Mouse (Mus musculus) limb, embryonic 11.5 days (tissue): ENCODE measurements around the gene Afmid. TPM values are rescaled to one million over a fixed set of nuclear protein-coding genes. Genes with fewer than 3 reads are reported as not detected.
"Not testable (repeated sequence)": the region's sequence is repeated elsewhere in the genome, so short reads cannot be mapped to it uniquely, and the experiment has no call there.

ENCODE experiments used
- ATAC-seq: fragments of 200-750 bp; cut with Nextera tagmentation; 2 replicates; pipeline ENCODE4 v1.8.0; 2017; ENCODE audit warnings: low read depth; ENCODE audit not compliant: insufficient number of reproducible peaks, low FRiP score, low TSS enrichment
- DNase-seq: peaks from one replicate; pipeline ENCODE4 v3.0.0-alpha.2; 2015; ENCODE audit warnings: low spot score
- H3K27ac ChIP-seq: fragments of 300-500 bp; sonication (generic); replicated peaks from 2 replicates; pipeline ENCODE4 v1.5.1; 2014; ENCODE audit warnings: low read depth, mild to moderate bottlenecking, low read length
- H3K27me3 ChIP-seq: fragments of 300-500 bp; sonication (generic); 2 replicates; pipeline ENCODE4 v1.6.1; 2014; ENCODE audit warnings: mild to moderate bottlenecking, low read length, mixed read lengths; ENCODE audit not compliant: control insufficient read depth, insufficient read depth
- H3K36me3 ChIP-seq: fragments of 300-500 bp; sonication (generic); 2 replicates; pipeline ENCODE4 v1.6.1; 2014; ENCODE audit warnings: mild to moderate bottlenecking, low read length, moderate library complexity, mixed read lengths; ENCODE audit not compliant: control insufficient read depth, insufficient read depth
- H3K4me1 ChIP-seq: fragments of 300-500 bp; sonication (generic); 2 replicates; pipeline ENCODE4 v1.6.1; 2014; ENCODE audit warnings: low read length, mixed read lengths; ENCODE audit not compliant: control insufficient read depth, insufficient read depth
- H3K4me2 ChIP-seq: fragments of 300-500 bp; sonication (generic); 2 replicates; pipeline ENCODE4 v1.6.1; 2014; ENCODE audit warnings: low read depth, mild to moderate bottlenecking, moderate library complexity; ENCODE audit not compliant: severe bottlenecking
- H3K4me3 ChIP-seq: fragments of 300-500 bp; sonication (generic); 2 replicates; pipeline ENCODE4 v1.5.1; 2014; ENCODE audit warnings: low read depth, low read length
- H3K9ac ChIP-seq: fragments of 300-500 bp; sonication (generic); 2 replicates; pipeline ENCODE4 v1.6.1; 2014; ENCODE audit warnings: mild to moderate bottlenecking, low read length
- H3K9me3 ChIP-seq: fragments of 300-500 bp; sonication (generic); 2 replicates; pipeline ENCODE4 v1.6.1; 2016; ENCODE audit warnings: low read length; ENCODE audit not compliant: control insufficient read depth
- WGBS: fragments of 180-500 bp; shearing (Covaris S2); extraction: QIAGEN DNeasy Blood & Tissue Kit; methylation state at CpG from one replicate; pipeline ENCODE4 v1.1.7; 2014; 5-methylcytosine and 5-hydroxymethylcytosine counted together
- polyA plus RNA-seq: library from polyadenylated mRNA; unstranded; fragments of >200 nt; fragmentation: Nextera tagmentation; extraction: Ambion mirVana; gene quantifications from 2 replicates; pipeline ENCODE4 v1.2.1, GENCODE M21; 2014

Afmid gene
- polyA plus RNA-seq, 1 experiment from 2014 or later, result 3.2 TPM

DNA sequence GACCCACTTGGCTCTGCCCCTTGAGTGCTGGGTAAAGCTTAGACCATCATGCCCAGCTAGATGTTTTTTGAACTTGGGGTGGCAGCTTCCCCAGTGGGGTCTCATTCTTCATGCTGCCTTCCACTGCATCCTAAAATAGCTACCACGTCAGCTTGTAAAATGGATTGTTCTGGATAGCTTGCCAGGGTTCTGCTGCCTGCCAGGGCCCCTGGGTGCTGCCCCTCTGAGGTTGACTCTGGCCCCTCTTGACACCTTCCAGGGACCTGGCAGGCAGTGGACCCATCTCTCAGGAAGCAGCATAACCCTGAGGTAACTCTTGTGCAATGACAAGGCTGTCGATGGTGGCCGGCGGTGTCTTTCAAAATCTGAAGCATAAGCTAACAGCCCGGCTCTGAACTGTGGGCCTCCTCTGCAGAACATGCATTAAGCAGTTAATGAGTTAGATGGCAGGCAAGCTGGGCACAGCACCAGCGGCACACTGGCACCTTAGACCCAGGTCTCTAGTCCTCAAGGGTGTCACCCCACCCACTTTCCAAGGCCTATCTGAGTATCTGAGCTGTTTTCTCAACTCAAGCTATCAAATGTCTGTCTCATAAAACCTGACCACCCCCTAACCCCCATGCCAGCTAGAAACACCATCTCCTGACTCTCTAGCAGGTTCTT, 10.9 kb upstream of the Afmid start:
- no peak overlapping the region for H3K4me3 ChIP-seq
- WGBS, result 97% methylated on average over 6 of the region's 6 CpGs
- peaks cover 10% of the 10 kb centered on the region for H3K4me1 ChIP-seq
- no peaks in the 10 kb centered on the region for H3K9me3 ChIP-seq
- H3K9ac ChIP-seq, result no peak overlapping the region
- H3K27me3 ChIP-seq, result no peaks in the 10 kb centered on the region
- no peak overlapping the region for H3K27ac ChIP-seq
- ATAC-seq, result no peak
- H3K4me2 ChIP-seq, result no peak overlapping the region
- peaks cover 34% of the 10 kb centered on the region for H3K36me3 ChIP-seq
- DNase-seq, result no peak

- H3K27ac ChIP-seq, H3K4me2 ChIP-seq, H3K9me3 ChIP-seq, H3K27me3 ChIP-seq, DNase-seq, H3K9ac ChIP-seq, H3K4me3 ChIP-seq, H3K4me1 ChIP-seq, ATAC-seq: not testable (repeated sequence)
- peaks cover 37% of the 10 kb centered on the region for H3K36me3 ChIP-seq
- WGBS, result 88% methylated on average over 9 of the region's 9 CpGs
Observed at GRCm38 (mm10) chr11:117815850-117816249, 9.9 kb upstream of the Afmid start.

- Histone ChIP-seq H3K36me3 (peaks cover 43% of the 10 kb centered on the region), H3K27me3 (no peaks in the 10 kb centered on the region), H3K9me3 (no peaks in the 10 kb centered on the region), H3K4me2 (no peak overlapping the region), H3K9ac (no peak overlapping the region), H3K4me1 (no peaks in the 10 kb centered on the region), H3K27ac (no peak overlapping the region), H3K4me3 (no peak overlapping the region)
- WGBS, result 89% methylated on average over 12 of the region's 13 CpGs
- ATAC-seq (no peak), DNase-seq (no peak)
Observed at GRCm38 (mm10) chr11:117816389-117816996, 9.2 kb upstream of the Afmid start.

GRCm38 (mm10) chr11:117819095-117819494, 6.6 kb upstream of the Afmid start:
- DNase-seq (no peak), ATAC-seq (no peak)
- Histone ChIP-seq H3K4me2 (no peak overlapping the region), H3K27ac (no peak overlapping the region), H3K27me3 (no peaks in the 10 kb centered on the region), H3K9ac (no peak overlapping the region), H3K4me3 (no peak overlapping the region), H3K4me1 (peaks cover 5% of the 10 kb centered on the region), H3K9me3 (no peaks in the 10 kb centered on the region), H3K36me3 (peaks cover 30% of the 10 kb centered on the region)
- WGBS, result 72% methylated on average over 8 of the region's 8 CpGs

DNA sequence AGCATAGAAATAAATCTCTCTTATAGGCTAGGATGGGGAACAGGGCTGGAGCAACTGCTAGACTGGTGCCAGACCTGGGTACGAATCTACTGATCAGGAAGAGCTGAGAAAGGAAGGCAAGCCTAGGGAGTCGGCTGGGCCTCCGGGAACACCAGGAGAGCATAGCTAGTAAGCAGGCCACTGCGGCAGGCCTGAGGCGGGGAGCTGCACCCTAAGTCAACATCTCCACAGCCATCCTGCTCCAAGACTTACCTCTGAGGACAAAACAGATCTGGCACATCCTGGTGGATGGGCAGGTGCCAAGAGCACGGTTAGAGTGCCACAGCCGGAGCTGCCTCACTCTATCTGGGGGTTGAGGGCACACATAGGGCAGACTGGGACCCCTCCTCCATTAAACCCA, 5.6 kb upstream of the Afmid start:
- Histone ChIP-seq H3K27ac (no peak overlapping the region), H3K9ac (no peak overlapping the region), H3K4me2 (no peak overlapping the region), H3K9me3 (no peaks in the 10 kb centered on the region), H3K4me1 (peaks cover 10% of the 10 kb centered on the region), H3K27me3 (no peaks in the 10 kb centered on the region), H3K4me3 (no peak overlapping the region), H3K36me3 (peaks cover 26% of the 10 kb centered on the region)
- DNase-seq (no peak), ATAC-seq (no peak)
- WGBS, result 92% methylated on average over 7 of the region's 7 CpGs

DNA sequence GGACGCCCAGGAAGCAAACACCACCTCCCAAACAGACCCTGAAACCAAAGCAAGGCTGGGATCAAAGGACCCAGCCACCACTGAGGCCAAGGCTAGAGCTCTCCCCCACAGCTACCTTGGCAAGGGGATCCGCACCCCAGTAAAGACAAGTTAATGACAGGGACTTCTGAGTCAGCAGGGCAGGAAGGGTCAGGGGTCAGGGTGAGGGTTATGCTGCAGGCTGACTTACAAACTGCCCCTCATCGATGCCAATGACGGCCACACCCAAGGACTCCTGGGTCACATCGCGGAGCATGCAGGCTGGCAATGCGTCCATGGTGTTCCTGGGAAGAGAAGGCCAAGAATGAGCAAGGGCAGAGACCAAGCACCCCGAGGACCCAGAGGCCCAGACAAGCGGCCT, 3.9 kb upstream of the Afmid start:
- ATAC-seq, result no peak
- no peak for DNase-seq
- H3K36me3 ChIP-seq, result peaks cover 21% of the 10 kb centered on the region
- H3K4me3 ChIP-seq, result no peak overlapping the region
- no peaks in the 10 kb centered on the region for H3K9me3 ChIP-seq
- H3K4me1 ChIP-seq, result peaks cover 17% of the 10 kb centered on the region
- no peak overlapping the region for H3K9ac ChIP-seq
- no peaks in the 10 kb centered on the region for H3K27me3 ChIP-seq
- no peak overlapping the region for H3K27ac ChIP-seq
- 89% methylated on average over 9 of the region's 9 CpGs for WGBS
- no peak overlapping the region for H3K4me2 ChIP-seq

DNA sequence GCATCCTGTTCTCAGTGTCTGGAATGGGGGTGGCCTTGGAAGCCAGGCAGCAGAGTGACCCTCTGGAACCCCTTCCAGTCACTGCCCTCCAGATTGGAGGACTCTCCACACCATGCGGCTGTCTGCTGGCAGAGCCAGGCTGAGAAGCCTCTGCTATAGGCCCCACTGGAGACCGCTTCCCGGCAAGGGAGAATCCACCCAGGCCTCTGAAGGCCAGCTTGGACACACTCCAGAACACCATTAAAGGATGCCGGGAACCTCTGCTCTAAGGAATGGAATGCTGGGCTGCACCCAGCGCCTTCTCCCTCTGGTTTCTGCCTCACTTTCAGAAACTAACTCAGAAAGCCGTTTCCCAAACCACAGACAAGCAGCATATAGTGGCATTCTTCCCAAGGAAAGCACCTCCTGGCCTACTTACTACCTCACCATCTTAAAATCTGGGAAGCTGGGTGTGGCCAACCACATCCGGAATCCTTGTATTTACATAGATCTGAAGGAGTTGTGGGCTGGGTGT, 2.9 kb upstream of the Afmid start:
- peaks cover 20% of the 10 kb centered on the region for H3K36me3 ChIP-seq
- no peak overlapping the region for H3K4me3 ChIP-seq
- WGBS, result 93% methylated on average over 7 of the region's 7 CpGs
- H3K9ac ChIP-seq, result no peak overlapping the region
- ATAC-seq, result no peak
- no peaks in the 10 kb centered on the region for H3K27me3 ChIP-seq
- no peak overlapping the region for H3K4me2 ChIP-seq
- no peaks in the 10 kb centered on the region for H3K9me3 ChIP-seq
- H3K27ac ChIP-seq, result no peak overlapping the region
- peaks cover 20% of the 10 kb centered on the region for H3K4me1 ChIP-seq
- no peak for DNase-seq

GRCm38 (mm10) chr11:117823411-117823810, 2.3 kb upstream of the Afmid start:
- no peak overlapping the region for H3K27ac ChIP-seq
- no peak overlapping the region for H3K4me2 ChIP-seq
- no peaks in the 10 kb centered on the region for H3K9me3 ChIP-seq
- no peak overlapping the region for H3K9ac ChIP-seq
- DNase-seq (no peak), ATAC-seq (no peak)
- no peak overlapping the region for H3K4me3 ChIP-seq
- peaks cover 18% of the 10 kb centered on the region for H3K36me3 ChIP-seq
- peaks cover 20% of the 10 kb centered on the region for H3K4me1 ChIP-seq
- H3K27me3 ChIP-seq, result no peaks in the 10 kb centered on the region
- 91% methylated on average over 6 of the region's 6 CpGs for WGBS
